Mouse (Mus musculus) small intestine, adult 2 months (tissue): ENCODE measurements around the gene Prg4.

Experiments used
- CTCF ChIP-seq: fragments of 200-500 bp; IDR thresholded peaks from 2 replicates; pipeline ENCODE4 v1.5.1; 2012; ENCODE audit warnings: low read depth, mild to moderate bottlenecking, control low read depth, inconsistent platforms, low read length, moderate library complexity, mixed read lengths; ENCODE audit not compliant: insufficient replicate concordance, insufficient read length; ENCODE audit errors: extremely low read depth
- POLR2A ChIP-seq: fragments of 200-500 bp; IDR thresholded peaks from 2 replicates; pipeline ENCODE4 v1.6.1; 2012; ENCODE audit warnings: low read depth, mild to moderate bottlenecking, control low read depth, inconsistent platforms, low read length, moderate library complexity

DNA sequence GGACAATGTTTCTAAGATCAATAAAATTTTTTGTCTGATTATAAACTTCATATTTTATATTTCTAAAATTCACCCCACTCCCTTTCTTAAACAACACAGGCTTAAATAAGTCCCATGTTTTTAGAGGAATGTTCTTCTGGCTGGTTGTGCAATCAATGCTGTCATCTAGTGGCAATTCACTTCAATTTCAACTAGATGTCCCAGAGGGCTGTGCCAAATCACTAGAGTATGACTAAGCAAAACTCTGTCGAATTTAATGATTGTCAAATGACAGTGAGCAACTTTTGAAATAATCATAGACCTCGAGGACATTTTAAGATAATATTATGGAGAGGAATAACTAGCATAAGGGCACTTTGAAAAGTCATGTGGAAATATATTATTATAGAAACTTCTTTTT, 31.7 kb upstream of the Prg4 start:
- no peak for TF ChIP-seq CTCF
- TF ChIP-seq POLR2A, result no peak
